Mouse (Mus musculus) bone marrow macrophage, adult 2 months (primary cell): ENCODE measurements at regions not wholly inside any gene's neighbourhood (a gene's known extent, or its start where the extent isn't known, plus 50 kb on each side); places are given as distances from the start of the nearest gene placed in this dataset.

Experiments used
- CTCF ChIP-seq: IDR thresholded peaks from 2 replicates; pipeline ENCODE4 v1.5.1; 2012; ENCODE audit warnings: low read depth, mild to moderate bottlenecking, low read length, moderate library complexity
- POLR2A ChIP-seq: IDR thresholded peaks from 2 replicates; pipeline ENCODE4 v1.6.1; 2012; ENCODE audit warnings: mild to moderate bottlenecking, low read depth, low read length, borderline replicate concordance

- TF ChIP-seq CTCF (no peak), POLR2A (no peak)
Measured at GRCm38 (mm10) chr16:86361099-86361498, 459.5 kb upstream of the Adamts5 start.
